Mouse (Mus musculus) MEL (cell line): ENCODE data around the gene Soga1.

Experiments
- CTCF ChIP-seq, 3 experiments: IDR thresholded peaks in 2 of 3; conservative IDR thresholded peaks in 1 of 3; 2 replicates each; pipeline ENCODE4 v1.5.1; 2011 to 2012; ENCODE audit warnings: low read length in 3 of 3, low read depth in 2 of 3, mild to moderate bottlenecking in 2 of 3, improper control_type of control experiment in 1 of 3, inconsistent platforms in 1 of 3, mixed read lengths in 1 of 3, moderate library complexity in 1 of 3; ENCODE audit not compliant: control insufficient read depth in 1 of 3, insufficient read depth in 1 of 3, poor library complexity in 1 of 3, severe bottlenecking in 1 of 3
- E2F4 ChIP-seq: IDR thresholded peaks from 2 replicates; pipeline ENCODE4 v1.6.1; 2011; ENCODE audit warnings: low read depth, low read length, improper control_type of control experiment, borderline replicate concordance
- GABPA ChIP-seq: IDR thresholded peaks from 2 replicates; pipeline ENCODE4 v1.6.1; 2012; ENCODE audit warnings: low read depth, mild to moderate bottlenecking, inconsistent platforms, low read length, improper control_type of control experiment, moderate library complexity
- MAX ChIP-seq: IDR thresholded peaks from 2 replicates; pipeline ENCODE4 v1.6.1; 2011; ENCODE audit warnings: low read length, improper control_type of control experiment
- POLR2A ChIP-seq, 2 experiments: IDR thresholded peaks; 2 replicates each; pipeline ENCODE4 v1.6.1; 2011 to 2012; ENCODE audit warnings: low read length in 2 of 2, mild to moderate bottlenecking in 2 of 2, control low read depth in 1 of 2, improper control_type of control experiment in 1 of 2, low read depth in 1 of 2, moderate library complexity in 1 of 2; ENCODE audit not compliant: control insufficient read depth in 1 of 2, insufficient read depth in 1 of 2, poor library complexity in 1 of 2
- RAD21 ChIP-seq: IDR thresholded peaks from 2 replicates; pipeline ENCODE4 v1.6.1; 2011; ENCODE audit warnings: mild to moderate bottlenecking, low read depth, low read length, improper control_type of control experiment
- TAL1 ChIP-seq: IDR thresholded peaks from 2 replicates; pipeline ENCODE4 v1.6.1; 2012; ENCODE audit warnings: mild to moderate bottlenecking, inconsistent platforms, low read length, moderate library complexity, mixed read lengths
- USF1 ChIP-seq: IDR thresholded peaks from 2 replicates; pipeline ENCODE4 v1.6.1; 2014; ENCODE audit warnings: low read depth, mild to moderate bottlenecking, inconsistent platforms, low read length, improper control_type of control experiment, moderate library complexity
- ZNF384 ChIP-seq: IDR thresholded peaks from 2 replicates; pipeline ENCODE4 v1.6.1; 2012; ENCODE audit warnings: low read depth, mild to moderate bottlenecking, inconsistent platforms, low read length, improper control_type of control experiment

DNA sequence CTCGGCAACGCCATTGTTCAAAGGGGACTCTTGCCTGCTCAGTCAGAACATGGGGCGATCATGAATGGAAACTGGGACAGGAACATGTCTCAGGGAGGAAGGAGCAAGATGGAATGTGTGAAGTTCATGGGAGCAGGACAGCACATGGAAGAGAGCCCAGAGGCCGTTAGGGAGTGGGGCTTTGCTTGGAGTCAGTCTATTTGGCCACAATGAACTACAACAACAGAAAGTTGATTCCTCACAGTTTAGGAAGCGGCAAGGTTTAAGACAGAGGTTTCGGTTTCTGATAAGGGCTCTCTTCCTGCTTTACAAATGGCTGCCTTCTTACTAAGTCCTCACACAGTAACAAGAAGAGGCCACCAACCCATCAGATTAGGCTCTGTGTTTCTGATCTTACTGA lies 111.7 kb downstream of the Soga1 start:
- TF ChIP-seq USF1 (no peak), POLR2A (IDR thresholded peaks at IDR 0.05; ENCODE audit: control insufficient read depth in 1 of 2, insufficient read depth in 1 of 2, low read depth in 1 of 2, low read length in 2 of 2, poor library complexity in 1 of 2) (no peak), E2F4 (no peak), MAX (no peak), GABPA (no peak), ZNF384 (no peak), RAD21 (no peak), CTCF (IDR thresholded peaks at IDR 0.05 in 2 of 3, conservative IDR thresholded peaks at IDR 0.05 in 1 of 3; ENCODE audit: control insufficient read depth in 1 of 3, insufficient read depth in 1 of 3, low read depth in 2 of 3, low read length in 3 of 3, poor library complexity in 1 of 3, severe bottlenecking in 1 of 3) (no peak), TAL1 (no peak)
